Mouse (Mus musculus): ENCODE measurements around the gene Adgrl3.

Gene Adgrl3

DNA sequence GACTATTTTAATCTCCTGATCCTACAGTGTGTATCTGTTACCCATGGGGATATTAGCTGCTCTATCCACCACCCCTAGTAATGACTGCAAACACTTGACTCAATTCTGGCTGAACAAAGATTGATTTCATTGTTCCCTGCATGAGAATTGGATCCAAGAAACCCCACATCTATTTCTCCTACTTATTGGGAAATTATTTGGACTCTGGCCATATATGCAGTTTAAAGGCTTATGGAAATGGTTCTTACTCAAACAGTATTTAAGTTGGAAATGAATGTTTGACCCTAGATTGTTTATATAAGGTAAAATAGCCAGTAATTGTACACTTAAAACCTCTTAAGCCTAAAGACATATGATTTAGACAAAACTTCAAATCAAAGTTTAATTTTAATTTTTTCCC lies 207.3 kb downstream of the Adgrl3 start:
- DNase-seq (ENCODE audit: low spot score in 2 of 2): no peak

DNA sequence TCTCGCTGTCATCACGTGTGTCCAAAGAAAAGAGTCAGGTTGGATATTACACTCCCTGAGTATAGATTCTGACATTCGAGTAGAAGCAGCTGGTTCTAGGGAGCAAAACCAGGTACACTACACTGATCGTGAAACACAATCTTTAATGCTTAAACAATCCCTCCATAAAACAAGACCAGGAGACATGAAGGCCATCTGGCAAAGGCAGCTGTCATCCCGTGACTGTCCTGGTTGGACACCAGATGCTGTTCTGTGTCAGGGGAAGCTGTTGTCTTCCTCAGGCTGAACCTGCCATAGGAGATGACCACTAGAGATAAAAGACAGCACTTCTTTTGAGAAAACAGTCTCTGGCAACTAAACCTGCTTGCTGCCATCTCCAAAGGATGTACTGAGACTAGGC lies 228.8 kb downstream of the Adgrl3 start:
- DNase-seq (ENCODE audit: low spot score in 2 of 2): no peak

DNA sequence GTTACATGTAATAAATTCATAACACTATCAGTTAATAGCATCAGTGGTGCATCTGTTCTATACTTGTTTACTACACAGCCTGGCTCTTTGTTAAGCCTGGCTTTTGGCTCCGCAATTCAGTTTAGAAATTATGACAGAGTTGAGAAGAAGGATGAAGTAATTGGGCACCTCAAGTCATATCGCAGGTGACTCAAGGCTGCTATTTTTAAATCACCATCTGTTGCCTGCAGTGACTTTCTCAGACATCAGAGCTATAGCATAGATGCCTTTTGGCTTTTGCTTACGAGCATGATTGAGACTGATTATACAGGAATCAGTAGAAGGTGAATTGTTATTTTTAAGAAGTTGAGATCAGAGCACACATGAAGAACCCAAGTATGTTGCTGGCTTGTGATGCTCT lies 236.2 kb downstream of the Adgrl3 start:
- no peak for DNase-seq (ENCODE audit: low spot score in 2 of 2)

DNA sequence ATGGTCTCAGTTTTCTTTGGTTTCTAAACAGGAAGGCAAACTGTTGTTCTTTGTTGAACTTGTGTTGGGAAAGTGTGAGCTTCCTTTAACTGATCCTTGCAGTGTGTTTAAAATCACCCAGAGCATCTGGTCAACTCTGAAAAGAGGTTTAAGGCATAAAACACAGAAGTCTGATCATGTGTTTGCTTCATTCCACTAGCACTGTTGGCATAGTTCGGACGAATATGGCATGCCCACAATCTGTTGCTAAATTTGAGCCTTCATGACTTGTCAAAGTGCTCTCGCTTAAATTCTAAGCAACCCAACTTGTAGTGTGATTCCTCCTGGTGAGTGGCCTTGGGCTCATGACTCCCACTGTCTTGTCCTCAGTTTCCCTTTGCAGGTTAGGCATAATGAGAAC lies 249.8 kb downstream of the Adgrl3 start:
- DNase-seq (ENCODE audit: low spot score in 2 of 2): no peak

DNA sequence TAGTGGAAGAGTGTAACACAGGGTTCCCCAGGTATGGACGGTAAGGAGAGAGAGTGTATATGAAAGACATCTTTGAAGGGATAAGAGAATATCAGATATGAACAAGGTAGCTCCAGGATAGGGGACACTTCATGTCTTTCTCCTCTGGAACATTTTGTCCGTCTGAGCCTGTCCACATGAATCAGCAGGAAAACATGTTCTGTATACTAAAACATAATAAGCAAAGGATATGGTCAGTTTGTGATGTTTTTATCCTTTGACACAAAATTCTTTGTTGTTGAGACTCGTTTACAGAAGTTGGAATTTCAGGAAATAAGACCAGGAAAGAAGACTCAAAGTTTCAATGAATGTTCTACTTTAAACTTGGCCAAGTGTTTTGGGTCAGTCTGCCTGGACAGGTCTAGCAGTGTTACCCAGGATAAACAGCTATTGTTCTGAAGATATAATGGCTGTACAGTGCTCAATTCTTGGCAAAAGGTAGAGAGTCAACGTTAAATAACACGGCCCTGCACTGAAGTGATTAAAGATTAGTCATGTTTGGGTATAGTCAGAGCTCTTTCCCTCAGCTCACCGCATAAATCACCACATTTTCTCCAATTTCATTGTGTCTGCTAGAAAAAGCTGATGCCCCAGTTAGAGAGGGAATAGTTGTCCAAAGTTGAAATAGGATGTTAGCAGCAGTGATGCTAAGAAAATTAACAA lies 255.6 kb downstream of the Adgrl3 start:
- DNase-seq (ENCODE audit: low spot score in 2 of 2): no peak

DNA sequence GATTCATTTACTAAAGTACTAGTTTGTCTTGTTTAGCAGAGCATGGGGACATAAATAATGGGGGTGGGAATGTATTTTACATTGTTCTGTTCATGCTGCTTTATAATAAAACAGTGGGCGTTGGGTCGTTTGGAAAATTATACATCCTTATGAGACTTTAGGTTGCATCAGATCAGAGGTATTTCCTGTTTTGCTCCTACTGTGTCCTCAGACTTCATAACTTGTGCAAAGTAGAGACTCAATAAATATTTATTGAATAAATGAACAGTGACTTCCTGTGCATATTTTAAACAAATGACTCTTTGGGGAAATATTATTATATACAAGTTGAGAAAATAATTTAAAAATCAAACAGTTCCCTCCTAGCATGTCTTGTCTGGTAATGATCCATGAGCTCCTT lies 259.3 kb downstream of the Adgrl3 start:
- DNase-seq (ENCODE audit: low spot score in 2 of 2): no peak

DNA sequence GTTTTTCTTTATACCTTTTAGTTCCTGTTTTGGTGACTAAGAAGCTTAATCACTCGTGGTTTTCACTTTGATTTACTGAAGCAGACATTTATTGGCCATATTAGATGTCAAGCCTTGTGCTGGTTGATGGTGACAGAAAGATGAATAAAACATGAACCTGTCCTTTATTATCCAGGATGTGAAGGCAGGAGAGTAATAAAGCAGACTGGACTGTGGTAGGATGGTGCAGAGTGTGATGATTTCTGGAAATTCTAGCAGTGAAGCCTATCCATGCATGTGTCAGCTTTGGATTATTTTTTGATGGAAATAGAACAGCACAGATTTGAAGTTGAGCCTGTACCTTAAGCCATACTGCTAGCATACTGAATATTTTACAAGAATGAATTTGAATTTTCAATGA lies 265.7 kb downstream of the Adgrl3 start:
- DNase-seq (ENCODE audit: low spot score in 2 of 2): no peak

DNA sequence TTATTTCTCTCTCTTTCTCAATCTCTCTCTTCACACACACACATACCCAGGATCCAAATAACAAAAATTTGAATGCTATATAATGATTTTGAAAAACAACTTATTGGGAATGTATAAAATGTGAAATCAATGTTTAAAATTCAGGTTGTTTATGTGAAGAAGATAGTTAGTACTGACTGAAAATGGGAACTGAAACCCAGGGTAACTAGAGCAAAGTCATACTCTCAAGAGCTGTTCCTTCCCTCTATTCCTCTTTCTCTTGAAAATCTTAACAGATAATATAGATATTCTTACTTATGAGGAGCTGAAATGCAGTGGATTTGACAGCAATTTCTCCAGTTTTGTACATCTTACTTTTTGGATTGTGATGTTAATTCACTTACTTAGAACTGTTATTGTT lies 281.9 kb downstream of the Adgrl3 start:
- DNase-seq (ENCODE audit: low spot score in 2 of 2): no peak

DNA sequence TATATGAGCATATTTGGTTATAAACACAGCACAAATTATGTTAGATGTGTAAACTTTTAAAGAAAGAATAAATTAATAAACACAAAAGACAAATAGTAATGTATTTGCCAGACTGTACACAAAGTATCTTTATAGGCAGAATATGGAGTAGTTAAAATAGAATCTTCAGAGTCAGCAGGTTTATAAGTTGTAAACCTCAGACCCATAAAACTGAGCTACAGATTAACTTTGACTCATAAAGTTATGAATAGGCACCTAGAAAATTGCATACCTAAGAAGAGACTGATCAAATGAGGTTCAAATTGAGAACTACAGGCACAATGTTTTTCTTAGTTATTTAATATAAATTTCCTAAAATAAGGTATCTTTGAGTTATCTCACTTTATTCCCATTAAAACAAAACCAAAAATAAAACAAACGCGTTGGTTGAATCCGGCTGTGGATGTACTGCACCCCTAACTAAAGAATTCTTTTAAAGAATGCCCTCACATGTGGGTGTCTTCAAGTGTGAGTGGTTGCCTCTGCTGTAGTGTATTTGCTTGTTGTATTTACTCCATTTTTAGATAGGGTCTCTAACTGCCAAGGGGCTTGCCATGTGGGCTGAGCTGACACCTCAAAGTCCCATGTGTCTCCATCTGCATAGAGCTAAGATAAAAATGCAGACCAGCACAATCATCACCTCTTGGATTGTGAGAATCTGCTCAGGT lies 297.6 kb downstream of the Adgrl3 start:
- DNase-seq (ENCODE audit: low spot score in 2 of 2): no peak

DNA sequence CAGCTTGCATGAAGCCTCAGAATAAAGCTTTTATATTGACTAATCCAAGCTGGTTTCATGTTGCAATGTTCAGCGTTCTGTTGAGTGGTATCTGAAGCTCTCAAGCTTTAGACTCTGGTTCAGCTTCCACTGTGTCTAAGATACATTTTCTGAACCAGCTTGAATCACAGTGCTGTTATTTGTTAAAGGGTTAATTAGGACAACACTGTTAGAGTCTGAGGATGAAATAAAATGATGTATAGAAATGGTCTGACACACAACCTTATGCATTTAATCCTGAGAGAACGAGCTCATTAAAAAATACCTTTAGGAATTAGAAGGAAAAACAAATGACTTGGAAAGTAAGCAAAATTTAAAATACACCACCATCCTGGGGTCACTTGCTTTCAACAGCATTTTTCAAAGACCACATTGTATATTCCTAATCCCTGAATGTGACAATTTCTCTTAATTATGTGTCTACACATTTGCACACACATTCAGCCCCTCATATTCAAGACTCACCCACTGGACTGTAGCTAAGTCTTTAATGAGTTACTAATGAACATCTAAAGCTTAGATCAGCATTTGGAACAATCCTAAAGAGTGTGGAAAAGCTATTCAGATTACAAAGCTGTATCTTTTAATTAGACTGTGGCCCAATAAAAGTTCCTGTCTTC lies 301.5 kb downstream of the Adgrl3 start:
- DNase-seq (ENCODE audit: low spot score in 2 of 2): no peak

DNA sequence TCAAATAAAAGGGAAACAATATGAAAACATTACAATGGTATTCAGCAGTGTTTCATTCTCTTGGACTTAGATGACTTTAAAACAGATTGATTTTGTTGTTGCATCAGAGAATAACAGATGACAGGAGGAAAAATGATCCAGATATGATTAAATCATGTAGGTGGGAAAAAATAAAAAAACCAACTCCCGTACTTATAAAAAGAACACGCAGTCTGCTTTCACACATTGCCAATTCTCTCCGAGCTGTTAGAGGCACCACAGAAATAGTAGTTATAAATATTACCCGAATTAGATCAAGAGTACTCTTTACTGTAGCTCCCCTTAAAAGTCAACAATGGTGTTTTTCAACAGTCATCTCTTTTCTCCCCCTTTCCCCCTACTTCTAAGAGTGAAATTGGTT lies 302.1 kb downstream of the Adgrl3 start:
- DNase-seq (ENCODE audit: low spot score in 2 of 2): no peak

DNA sequence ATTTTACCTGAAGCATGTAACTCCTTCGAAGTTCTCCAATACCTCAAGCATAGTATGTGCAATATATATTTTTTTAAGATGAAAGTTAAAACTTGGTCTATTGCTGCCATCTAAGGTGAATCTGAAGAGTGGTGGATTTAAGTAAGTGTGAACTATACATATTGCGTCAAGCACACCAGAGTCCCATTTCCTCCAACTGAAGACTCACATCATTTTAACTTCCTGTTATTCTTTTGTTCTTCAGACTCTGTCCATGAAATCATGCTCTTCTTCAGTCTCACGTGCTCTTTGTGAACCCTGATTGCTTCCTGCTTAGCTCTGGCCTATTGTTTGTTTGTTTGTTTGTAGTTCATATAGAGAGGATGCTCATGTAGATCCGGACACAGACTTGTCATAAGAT lies 307.0 kb downstream of the Adgrl3 start:
- no peak for DNase-seq (ENCODE audit: low spot score in 2 of 2)

DNA sequence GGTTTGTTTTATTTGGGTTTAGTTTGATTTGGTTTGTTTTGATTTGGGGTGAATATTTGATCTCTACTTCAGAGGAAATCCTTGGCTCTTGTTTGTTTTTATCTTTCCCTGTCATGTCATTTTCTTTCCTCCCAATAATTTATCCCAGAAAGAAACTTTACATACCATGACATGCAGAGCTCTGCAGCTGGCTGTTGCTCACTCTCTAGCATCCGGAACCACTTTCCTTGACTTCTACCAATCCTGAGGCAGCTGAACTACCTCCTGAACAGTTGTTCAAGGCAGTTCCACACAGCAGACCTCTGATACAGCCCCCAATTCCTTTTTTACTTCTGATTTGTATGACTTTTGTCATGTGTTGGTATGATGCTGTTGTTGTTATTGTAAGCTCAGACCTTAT lies 307.5 kb downstream of the Adgrl3 start:
- DNase-seq (ENCODE audit: low spot score in 2 of 2): no peak

DNA sequence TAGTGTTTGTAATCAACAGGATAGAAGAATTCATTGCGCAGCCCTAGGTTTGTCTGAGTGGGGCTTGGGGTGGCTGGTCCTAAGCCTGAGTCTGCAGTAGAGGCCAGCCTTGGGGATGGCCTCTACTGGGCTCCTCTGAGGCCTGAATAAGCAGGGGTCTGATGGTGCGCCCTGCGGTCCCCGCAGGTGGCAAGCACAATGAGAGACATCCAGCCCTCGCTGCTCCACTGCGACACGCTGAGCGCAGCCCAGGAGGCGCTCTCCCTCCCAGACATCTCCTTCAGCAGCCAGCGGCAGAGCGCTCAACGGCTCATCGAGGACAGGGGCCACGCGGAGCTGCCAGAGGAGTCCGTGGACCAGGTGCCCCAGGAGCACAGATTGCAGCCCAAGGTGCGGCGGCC lies 309.6 kb downstream of the Adgrl3 start:
- DNase-seq (ENCODE audit: low spot score in 2 of 2): no peak

DNA sequence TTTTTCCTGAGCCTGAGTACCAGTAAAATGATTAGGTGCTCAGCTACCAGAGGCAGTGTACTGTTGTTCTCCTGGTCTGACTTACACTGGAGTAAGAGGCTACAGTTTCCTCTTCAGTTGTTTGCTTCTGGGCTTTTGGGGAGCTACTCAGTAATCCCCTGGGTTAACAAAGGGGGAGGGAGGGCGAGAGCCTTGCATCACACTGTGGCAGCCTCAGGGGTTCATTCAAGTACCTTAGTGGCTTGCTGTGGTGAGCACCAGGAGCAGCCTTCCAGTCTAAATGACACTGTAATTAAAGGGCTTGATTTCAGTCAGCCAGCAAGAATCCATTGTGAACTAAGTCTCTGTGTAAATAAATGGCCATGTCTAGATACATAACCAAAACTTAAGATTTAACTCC lies 324.4 kb downstream of the Adgrl3 start:
- DNase-seq (ENCODE audit: low spot score in 2 of 2): no peak

DNA sequence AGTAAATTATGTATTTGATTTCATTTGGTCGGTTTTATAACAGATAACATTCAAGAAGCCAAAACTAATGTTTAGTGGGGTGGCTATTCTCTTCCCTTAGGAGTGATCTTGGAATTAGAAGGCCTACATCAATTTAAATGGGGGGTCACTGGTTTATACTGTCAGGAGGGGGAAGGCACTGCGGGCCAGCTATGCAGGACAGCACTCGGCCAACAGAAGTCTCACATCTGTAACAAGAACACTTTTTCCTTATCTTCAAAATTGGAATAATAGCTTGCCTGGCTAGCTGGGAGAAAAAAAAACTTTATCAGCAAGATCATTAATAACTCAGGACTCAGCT lies 325.1 kb downstream of the Adgrl3 start:
- DNase-seq (ENCODE audit: low spot score in 2 of 2): no peak

DNA sequence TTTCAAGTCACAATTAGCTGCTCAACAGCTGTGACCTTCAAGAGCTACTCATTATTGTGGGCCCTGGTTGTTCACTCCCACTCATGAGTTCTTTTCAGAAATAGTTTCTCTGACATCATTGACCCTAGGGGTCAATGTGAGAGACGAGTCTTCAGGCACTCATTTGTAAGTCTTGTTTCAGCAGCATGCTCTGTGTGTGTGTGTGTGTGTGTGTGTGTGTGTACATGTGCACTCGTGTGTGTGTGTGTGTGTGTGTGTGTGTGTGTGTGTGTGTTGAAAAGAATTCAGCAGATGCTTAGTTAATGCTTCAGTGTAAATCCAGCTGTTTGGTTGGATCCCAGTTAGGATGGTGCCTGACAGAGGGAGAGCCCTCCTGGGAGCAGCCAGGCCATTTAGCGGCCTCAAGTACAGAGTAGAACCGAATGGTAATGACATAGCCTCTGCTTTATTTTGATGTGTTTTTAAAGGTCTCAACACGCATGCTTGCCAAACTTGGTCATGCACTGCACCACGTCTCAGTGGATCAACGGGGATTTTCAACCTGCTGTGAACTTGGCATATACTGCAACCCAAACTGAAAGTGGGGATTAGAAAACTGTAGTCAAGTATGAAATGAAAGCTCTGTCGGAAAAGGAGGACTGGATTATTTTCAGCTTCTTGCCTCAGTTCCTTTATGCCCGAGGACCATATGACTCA lies 325.6 kb downstream of the Adgrl3 start:
- DNase-seq (ENCODE audit: low spot score in 2 of 2): no peak

DNA sequence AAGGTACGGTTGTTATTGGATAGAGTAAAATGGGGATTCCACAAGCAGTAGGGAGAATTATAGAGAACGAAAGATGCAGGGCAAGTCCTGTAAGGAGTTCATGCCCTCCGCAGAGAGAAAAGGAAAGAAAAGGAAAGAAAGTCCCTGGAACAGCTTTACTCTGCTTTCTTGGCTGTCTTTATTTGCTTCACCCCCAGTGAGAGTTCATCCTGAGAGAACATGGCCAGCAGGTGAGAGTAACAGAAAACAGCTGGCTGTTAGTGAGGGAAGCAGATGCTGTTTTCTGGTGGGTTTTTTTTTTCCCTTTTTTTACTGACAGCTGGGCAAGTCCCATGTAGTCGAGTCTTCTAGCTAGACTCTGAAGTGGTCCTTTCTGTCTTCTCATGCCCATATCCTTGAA lies 327.6 kb downstream of the Adgrl3 start:
- DNase-seq (ENCODE audit: low spot score in 2 of 2): no peak

DNA sequence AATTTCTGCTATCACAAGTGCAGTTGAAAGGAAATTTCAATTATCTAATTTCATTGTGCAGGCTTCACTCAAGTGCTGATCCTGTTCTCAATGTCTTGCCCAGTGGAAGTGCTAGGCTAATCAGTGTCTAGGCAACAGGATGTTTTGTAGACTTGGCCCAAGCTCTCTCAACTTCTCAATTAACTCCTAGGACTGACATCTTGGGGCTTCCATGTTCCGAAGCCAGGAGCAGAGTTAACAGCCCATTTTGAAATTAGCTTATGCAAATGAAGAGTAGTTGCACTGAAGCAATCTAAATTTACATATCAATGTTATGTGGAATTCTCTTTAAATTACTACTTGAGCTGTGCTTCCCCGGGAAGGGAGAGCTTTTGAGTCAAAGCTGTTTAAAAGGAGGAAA lies 339.6 kb downstream of the Adgrl3 start:
- no peak for DNase-seq (ENCODE audit: low spot score in 2 of 2)

DNA sequence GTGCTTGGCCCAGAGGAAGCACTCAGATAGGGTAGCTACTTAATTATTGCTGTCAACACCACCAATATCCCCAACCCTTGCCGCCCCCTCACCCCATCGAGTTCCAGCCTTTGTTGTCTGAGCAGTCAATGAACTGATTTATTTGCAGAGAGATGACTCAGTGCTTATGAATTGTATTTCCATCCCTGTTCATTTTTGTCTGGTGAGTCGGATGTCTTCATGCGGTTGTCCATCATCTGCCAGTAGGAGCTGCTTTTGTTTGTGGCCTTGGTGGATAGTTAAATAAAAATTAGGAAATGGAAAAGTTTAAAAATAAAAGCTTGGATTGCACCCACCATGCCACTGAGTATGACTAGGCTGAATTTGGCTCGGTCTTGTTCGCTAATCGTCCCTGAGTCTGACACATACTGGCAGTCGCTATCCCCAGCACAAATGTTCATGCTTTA lies 344.3 kb downstream of the Adgrl3 start:
- no peak for DNase-seq (ENCODE audit: low spot score in 2 of 2)

DNA sequence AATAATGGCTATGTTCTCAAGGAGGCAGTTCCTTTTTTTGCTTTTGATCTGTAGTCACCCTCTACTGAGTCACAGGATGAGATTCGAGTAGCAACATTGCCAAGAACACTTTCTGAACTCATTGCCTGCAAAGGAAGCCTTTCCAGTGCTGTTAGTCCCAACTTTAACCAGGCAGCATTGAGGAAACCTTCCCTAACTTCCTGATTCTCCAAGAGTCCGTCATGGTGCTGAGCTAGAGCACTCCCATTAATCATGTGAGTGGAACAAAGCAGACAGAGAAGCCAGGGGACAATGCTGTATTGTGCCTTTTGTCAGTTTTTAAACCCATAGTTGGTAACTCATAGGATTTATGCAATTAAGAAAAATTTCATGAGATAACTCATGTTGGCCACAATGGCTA lies 345.3 kb downstream of the Adgrl3 start:
- DNase-seq (ENCODE audit: low spot score in 2 of 2): no peak

DNA sequence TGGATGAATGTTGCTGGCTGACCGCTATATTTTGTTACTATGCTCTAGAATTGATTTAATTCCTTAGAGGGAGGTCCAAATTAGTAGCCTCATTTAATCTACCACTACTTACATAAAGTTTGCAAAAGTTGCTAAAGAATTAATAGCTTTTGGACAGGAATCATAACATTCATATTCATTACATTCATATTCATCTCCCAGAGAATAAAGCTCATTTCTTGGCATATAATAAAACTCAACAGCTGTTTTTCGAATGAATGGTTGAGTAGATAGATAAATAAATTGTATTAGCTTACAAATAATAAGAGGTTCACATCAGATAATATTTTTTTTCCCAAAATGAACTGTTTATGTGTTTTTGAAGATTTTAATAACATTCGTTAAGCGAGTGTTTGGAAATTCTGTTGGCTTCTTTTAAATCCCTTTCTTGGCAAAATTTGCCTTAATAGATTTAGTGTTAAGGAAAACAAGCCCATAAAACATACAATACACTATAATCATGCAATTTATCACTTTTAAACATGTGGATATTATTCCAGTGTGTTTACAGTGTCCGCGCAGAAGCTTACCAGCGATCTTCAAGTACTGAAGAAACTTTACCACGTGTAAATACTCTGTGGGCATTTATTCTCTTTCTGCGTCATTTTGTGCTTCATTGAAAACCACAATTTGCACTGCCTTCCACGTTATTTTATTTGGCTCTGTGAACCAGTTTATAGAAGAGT lies 350.4 kb downstream of the Adgrl3 start:
- no peak for DNase-seq (ENCODE audit: low spot score in 2 of 2)

All from spleen, postnatal 36 days (tissue).